Mouse (Mus musculus) right cerebral cortex, postnatal 36 days (tissue): ENCODE data around the gene Gm28230.

Experiments used
- DNase-seq, 2 experiments: peaks; one replicate each; pipeline ENCODE4 v3.0.0; 2022; ENCODE audit warnings: low spot score in 2 of 2, mixed read lengths in 1 of 2

Gm28230 gene

GRCm38 (mm10) chr2:74704393-74704998 lies 22.0 kb upstream of the Gm28230 start, which contains the start of gene Hoxd8:
TSS of gene Hoxd8 (plus strand) at chr2:74704615.
- no peak for DNase-seq

- DNase-seq: no peak
These were observed 21.5 kb upstream of the Gm28230 start for GRCm38 (mm10) chr2:74704999-74705466.

GRCm38 (mm10) chr2:74705467-74706089 lies 20.9 kb upstream of the Gm28230 start:
- no peak for DNase-seq

GRCm38 (mm10) chr2:74706393-74706960 lies 20.1 kb upstream of the Gm28230 start:
- no peak for DNase-seq

GRCm38 (mm10) chr2:74707599-74707998 lies 18.9 kb upstream of the Gm28230 start:
- no peak for DNase-seq

- DNase-seq: no peak
These were observed 17.9 kb upstream of the Gm28230 start for GRCm38 (mm10) chr2:74708676-74709075.

GRCm38 (mm10) chr2:74709465-74710419 lies 16.8 kb upstream of the Gm28230 start:
- DNase-seq: no peak

GRCm38 (mm10) chr2:74710929-74711543 lies 15.5 kb upstream of the Gm28230 start:
- DNase-seq: no peak

GRCm38 (mm10) chr2:74711721-74712621 lies 14.6 kb upstream of the Gm28230 start, which contains the start of the genes Hoxd3 and Hoxd4:
TSS of gene Hoxd3 (plus strand) at chr2:74711927.
TSS of gene Hoxd4 (plus strand) at chr2:74711929.
- DNase-seq: no peak

GRCm38 (mm10) chr2:74713239-74714150 lies 13.0 kb upstream of the Gm28230 start:
- no peak for DNase-seq

- no peak for DNase-seq
These were observed 12.3 kb upstream of the Gm28230 start for GRCm38 (mm10) chr2:74714156-74714789.

- no peak for DNase-seq
These were observed 11.6 kb upstream of the Gm28230 start for GRCm38 (mm10) chr2:74714881-74715280.

- DNase-seq: peak; percentile 43 to 50
These were observed 10.9 kb upstream of the Gm28230 start for GRCm38 (mm10) chr2:74715504-74716241.

- no peak for DNase-seq
These were observed 6.1 kb upstream of the Gm28230 start for GRCm38 (mm10) chr2:74720384-74720783.

- no peak for DNase-seq
These were observed 5.5 kb upstream of the Gm28230 start for GRCm38 (mm10) chr2:74720955-74721491.

- no peak for DNase-seq
These were observed 4.6 kb upstream of the Gm28230 start for GRCm38 (mm10) chr2:74721882-74722281.

- no peak for DNase-seq
These were observed 3.6 kb upstream of the Gm28230 start for GRCm38 (mm10) chr2:74722949-74723348.
